Mouse (Mus musculus): Measurements from ENCODE around the gene Ptpn3. TPM values are rescaled to one million over a fixed set of nuclear protein-coding genes. Genes with fewer than 3 reads are reported as not detected.

Gene Ptpn3
- total RNA-seq (2022): 10 to 100 TPM; 56.3 to 63.7 (median 60.2) TPM

GRCm38 (mm10) chr4:57301410-57302313 lies at the start of gene Ptpn3:
Ptpn3 (minus strand) TSS chr4:57301837.
- DNase-seq (ENCODE audit: low spot score in 2 of 2): peak; percentile 70 to 75

- DNase-seq (ENCODE audit: low spot score in 2 of 2): no peak
Observed at GRCm38 (mm10) chr4:57350541-57350940, 48.9 kb upstream of the Ptpn3 start.

GRCm38 (mm10) chr4:57343996-57344395 lies 42.4 kb upstream of the Ptpn3 start:
- no peak for DNase-seq (ENCODE audit: low spot score in 2 of 2)

DNA sequence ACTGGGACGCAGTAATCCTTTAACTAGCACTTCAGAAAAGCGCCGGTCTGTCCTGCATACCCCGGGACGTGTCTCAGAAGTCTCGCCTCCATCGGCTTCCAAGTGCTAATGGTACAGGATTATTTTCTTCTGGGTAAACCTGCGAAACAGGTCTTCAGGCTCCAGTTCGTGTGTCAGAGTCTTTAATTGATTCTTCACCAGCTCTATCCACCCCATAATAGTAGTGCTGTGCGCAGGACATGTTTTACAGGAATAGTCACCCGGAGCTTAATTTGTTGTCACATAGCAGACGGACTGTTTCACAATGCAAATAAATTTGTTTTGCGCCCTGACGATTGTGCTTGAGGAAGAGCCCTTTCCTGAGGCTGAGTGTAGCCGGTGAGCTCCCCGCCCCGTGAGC lies 37.3 kb upstream of the Ptpn3 start:
- no peak for DNase-seq (ENCODE audit: low spot score in 2 of 2)

DNA sequence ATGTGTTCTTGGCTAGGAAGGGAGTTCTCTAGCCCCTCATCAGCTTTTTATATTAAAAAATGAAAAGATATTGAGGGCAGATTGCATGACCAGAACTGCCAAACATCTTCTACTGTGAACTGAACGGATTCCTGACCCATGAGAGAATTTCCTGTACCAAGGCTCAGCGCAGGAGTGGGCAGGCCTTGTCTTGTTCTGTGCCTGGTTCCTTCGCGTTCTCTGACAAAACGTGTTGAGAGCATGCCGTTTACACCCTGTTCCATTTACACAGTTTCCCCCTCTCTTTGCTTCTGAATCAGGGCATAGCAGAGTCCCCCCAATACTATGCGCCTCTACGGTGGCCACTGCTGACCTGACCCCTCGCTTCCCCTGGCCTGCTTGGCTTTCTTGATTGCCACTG lies 36.4 kb upstream of the Ptpn3 start:
- no peak for DNase-seq (ENCODE audit: low spot score in 2 of 2)

- no peak for DNase-seq (ENCODE audit: low spot score in 2 of 2)
Observed at GRCm38 (mm10) chr4:57335000-57335666, 33.5 kb upstream of the Ptpn3 start.

DNA sequence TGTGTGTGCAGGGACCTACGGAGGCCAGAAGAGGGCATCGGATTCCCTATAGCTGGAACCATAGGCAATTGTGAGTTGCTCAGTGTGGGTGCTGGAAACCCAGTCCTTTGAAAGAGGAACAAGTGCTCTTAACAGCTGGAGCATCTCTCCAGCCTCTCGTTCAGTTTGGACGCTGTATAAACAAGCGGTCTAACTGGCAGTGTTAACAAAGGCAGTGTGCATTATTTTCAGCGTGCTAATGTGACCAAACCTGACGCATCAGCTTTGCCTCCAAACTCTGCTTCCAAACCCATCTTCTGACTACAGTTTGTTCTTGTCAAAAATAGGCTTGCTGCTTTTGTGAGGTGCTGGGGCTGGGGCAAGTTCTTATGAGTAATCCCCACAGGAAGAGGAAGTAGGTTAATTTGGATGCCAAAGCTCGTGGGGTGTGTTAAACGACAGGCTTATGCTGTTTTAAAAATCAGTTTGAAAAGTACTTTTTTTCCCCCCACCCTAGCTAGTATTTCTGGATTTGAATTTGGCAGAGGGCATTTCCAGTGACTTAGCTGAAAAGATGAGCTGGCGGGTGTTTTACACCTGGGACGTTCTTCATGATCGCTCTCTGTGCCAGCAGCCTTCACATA lies 32.4 kb upstream of the Ptpn3 start:
- no peak for DNase-seq (ENCODE audit: low spot score in 2 of 2)

GRCm38 (mm10) chr4:57332511-57332910 lies 30.9 kb upstream of the Ptpn3 start:
- no peak for DNase-seq (ENCODE audit: low spot score in 2 of 2)

GRCm38 (mm10) chr4:57320606-57321327 lies 19.1 kb upstream of the Ptpn3 start:
- no peak for DNase-seq (ENCODE audit: low spot score in 2 of 2)

- DNase-seq (ENCODE audit: low spot score in 2 of 2): peak; percentile 63 to 83
Observed at GRCm38 (mm10) chr4:57318525-57319212, 17.0 kb upstream of the Ptpn3 start.

DNA sequence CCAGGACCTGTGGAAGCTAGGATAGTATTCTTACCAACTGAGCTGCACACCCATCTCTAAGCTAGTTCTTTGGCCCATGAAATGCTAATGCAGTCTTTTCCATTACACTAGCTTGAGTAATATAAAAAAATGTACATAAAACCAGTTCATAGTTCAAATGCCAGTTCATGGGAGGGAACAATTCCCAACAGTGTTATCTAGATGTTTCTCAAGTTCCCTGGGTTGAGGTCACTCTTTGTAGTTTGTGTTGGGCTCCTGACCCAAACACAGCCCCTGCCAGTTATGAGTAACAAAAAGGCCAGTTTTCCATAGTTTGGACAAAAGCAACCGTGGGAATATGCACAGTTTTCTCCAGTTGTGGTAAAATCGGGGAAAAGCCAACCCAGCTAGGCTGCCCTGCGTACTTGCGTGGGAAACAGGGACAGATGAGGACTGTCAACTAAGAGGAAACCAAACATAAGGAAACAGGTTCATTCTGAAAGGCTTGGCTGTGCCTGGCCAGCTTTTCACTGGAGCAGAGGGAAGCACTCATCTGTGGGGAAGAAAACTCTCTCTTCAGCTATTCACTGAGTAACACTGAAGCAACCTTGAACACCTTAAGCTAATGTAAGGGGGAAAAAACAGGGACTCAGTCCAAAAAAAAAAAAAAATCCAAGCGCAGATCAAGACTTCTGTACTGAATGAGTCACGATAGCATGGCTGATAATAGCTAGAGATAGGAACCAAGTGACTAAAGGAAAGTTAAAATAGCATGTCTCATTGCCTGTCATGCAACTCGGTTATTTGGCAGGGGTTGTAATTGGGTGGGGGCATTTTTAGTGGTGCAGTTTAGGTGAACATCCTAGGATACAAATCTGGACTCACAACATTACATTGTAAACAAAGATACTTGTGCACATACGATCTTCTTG lies 10.9 kb upstream of the Ptpn3 start:
- DNase-seq (ENCODE audit: low spot score in 2 of 2): no peak

GRCm38 (mm10) chr4:57311750-57312149 lies 10.1 kb upstream of the Ptpn3 start:
- DNase-seq (ENCODE audit: low spot score in 2 of 2): no peak

GRCm38 (mm10) chr4:57308214-57309000 lies 6.8 kb upstream of the Ptpn3 start:
- DNase-seq (ENCODE audit: low spot score in 2 of 2): no peak

DNA sequence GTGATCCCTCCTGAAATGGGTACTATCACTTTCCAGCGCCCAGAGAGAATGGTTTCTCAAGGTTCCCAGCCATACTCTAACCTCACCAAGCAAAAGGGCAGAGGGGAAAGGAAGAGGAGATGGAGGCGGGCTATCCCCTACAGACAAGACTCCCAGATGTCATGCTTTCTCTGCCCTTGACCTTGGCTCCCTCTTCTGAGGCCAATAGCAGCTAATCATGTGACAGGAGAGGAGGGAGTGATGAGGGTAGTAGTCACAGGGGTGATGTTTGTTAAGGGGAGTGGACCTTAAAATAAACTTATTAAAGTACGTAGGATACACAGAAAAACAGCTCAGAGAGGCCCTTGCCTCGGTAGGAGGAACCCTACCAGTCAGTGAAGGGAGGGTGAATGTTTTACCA lies 6.1 kb upstream of the Ptpn3 start:
- no peak for DNase-seq (ENCODE audit: low spot score in 2 of 2)

DNA sequence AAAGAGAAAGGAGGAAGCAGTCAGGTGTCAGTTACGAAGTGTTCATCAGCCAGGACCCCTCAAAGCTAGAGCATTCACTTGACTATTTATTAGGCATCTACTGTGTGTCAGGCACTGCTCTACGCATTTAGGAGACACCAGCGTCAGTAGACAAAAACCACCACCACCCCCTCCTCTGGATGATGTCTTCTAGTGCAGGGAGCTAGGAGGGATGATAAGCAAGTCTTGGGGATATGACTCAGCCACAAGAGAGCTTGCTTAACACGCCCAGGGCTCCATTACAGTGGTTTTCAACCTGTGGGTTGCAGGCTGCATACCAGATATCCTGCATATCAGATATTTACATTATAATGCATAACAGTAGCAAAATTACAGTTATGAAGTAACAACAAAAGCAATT lies 4.6 kb upstream of the Ptpn3 start:
- no peak for DNase-seq (ENCODE audit: low spot score in 2 of 2)

DNA sequence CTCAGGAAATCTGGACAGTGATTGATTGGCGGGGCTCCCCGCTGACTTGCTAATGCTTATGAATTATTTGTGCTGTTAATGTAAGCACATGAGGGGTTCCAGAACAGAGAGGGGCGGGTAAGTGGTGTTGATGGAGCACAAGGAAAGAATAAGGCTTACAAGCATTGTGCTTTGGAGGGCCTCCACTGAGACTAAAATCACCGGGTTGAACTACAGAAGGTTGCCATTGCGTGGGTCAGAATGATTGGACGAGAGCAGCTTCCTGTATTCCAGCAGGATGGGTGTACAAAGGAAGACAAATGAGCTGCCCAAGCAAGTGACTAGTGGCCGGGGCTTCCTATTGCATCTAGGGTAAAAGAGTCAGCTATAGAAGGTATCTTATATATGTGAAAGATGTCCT lies 4.0 kb upstream of the Ptpn3 start:
- no peak for DNase-seq (ENCODE audit: low spot score in 2 of 2)

- peak in 1 of 2 experiments; percentile 30 for DNase-seq (ENCODE audit: low spot score in 2 of 2)
Observed at GRCm38 (mm10) chr4:57300469-57301409, 898 bp downstream of the Ptpn3 start.
